Mouse (Mus musculus) left cerebral cortex, postnatal 25 days (tissue): ENCODE results near the gene C1qtnf12. TPM values are rescaled to one million over a fixed set of nuclear protein-coding genes. Genes with fewer than 3 reads are reported as not detected.

ENCODE experiments used
- DNase-seq, 2 experiments: peaks; one replicate each; pipeline ENCODE4 v3.0.0; 2022; ENCODE audit warnings: low spot score in 2 of 2, mixed read lengths in 1 of 2
- intact Hi-C: fragments of 180-260 bp; cut with DNase I; formaldehyde crosslinking; loops from one replicate; pipeline ENCODE4 v1.15.1; 2025
- total RNA-seq, 2 experiments: library from RNA; stranded (reverse); gene quantifications; 2 replicates each; pipeline ENCODE4 v1.2.3; 2021

C1qtnf12 gene
- total RNA-seq = 10 to 100 TPM; 12.8 to 21.8 TPM

DNA sequence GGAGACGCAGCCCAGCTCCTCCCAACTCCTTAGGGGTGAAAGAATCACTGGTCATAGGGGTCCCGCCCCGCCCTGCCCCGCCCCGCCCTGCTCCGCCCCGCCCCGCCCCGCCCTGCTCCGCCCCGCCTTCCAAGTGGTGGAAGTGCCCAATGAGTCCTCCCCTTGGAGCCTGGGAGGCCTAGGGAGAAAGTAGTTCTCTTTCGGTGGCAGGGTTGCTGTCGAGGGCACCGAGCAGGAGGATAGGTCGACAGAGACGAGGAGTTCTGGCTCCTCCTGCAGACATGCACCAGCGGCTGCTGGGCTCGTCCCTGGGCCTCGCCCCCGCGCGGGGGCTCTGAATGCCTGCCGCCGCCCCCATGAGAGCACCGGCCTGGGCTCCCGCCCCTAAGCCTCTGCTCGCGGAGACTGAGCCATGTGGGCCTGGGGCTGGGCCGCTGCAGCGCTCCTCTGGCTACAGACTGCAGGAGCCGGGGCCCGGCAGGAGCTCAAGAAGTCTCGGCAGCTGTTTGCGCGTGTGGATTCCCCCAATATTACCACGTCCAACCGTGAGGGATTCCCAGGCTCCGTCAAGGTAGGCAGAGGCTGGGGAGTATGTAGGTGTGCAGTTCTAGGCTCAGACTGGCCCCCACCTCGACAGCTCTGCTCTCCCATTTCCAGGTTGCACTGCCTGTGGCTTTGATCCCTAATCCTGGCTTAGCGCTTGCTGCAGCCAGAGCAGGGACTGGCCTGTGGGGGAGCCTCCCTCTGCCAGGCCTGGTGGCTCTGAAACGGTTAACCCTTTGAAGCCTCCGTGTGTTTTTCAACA lies at the start of gene C1qtnf12:
C1qtnf12 (plus strand) TSS at position 152 of the 805 bp plus-strand sequence.
- peak; percentile 19 to 32 for DNase-seq
- intact Hi-C loops = no loop called here

DNA sequence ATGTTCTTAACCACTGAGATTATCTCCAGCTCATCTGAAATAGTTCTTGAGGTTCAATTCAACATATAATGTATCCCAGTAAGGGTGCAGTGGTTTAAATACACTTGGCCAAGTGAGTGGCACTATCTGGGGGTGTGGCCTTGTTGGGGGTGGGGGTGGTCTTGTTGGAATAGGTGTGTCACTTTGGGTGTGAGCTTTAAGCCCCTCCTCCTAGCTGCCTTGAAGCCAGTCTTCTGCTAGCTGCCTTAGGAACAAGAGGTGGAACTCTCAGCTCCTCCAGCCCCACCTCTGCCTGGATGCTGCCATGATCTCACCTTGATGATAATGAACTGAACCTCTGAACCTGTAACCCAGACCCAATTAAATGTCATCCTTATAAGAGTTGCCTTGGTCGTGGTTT lies 30.1 kb upstream of the C1qtnf12 start:
- intact Hi-C loops = no loop called here
- DNase-seq = no peak

GRCm38 (mm10) chr4:155943049-155943452 lies 19.1 kb upstream of the C1qtnf12 start:
- DNase-seq = peak; percentile 50 to 67
- intact Hi-C loops = loop anchor here (1.0 to 2.0 kb wide), 2 partner anchors 49 to 50 kb away; partner anchors contain the start of genes B3galt6 and Sdf4

GRCm38 (mm10) chr4:155943534-155944249 lies 18.4 kb upstream of the C1qtnf12 start, which contains the start of gene Ube2j2:
TSS of gene Ube2j2 (plus strand) at chr4:155943831.
- peak; percentile 96 to 98 for DNase-seq
- intact Hi-C loops = loop anchor here (1.0 to 2.0 kb wide), 2 partner anchors 49 kb away; partner anchors contain the start of genes B3galt6 and Sdf4

- intact Hi-C loops = no loop called here
- no peak for DNase-seq
Observed at GRCm38 (mm10) chr4:155944271-155944670, 17.8 kb upstream of the C1qtnf12 start.

GRCm38 (mm10) chr4:155947094-155947493 lies 15.0 kb upstream of the C1qtnf12 start:
- no peak for DNase-seq
- intact Hi-C loops = no loop called here

- intact Hi-C loops = no loop called here
- no peak for DNase-seq
Observed at GRCm38 (mm10) chr4:155955491-155955890, 6.6 kb upstream of the C1qtnf12 start.

GRCm38 (mm10) chr4:155959275-155959674 lies 2.8 kb upstream of the C1qtnf12 start:
- peak; percentile 74 to 75 for DNase-seq
- intact Hi-C loops = no loop called here

GRCm38 (mm10) chr4:155963106-155963505 lies 988 bp downstream of the C1qtnf12 start:
- intact Hi-C loops = no loop called here
- no peak for DNase-seq

DNA sequence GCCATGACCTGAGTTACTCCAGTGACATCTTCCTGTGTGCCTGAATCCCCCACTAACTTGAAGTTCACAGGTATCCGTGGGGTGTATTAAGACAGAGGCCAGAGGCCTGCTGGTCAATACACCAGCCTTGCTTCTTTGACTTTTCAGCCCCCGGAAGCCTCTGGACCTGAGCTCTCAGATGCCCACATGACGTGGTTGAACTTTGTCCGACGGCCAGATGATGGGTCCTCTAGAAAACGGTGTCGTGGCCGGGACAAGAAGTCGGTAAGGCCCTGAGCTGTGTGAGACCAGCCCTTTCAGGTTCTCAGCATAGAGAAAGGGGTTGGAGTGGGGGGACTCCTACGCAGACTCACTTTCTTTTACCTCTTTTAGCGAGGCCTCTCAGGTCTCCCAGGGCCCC lies 2.3 kb downstream of the C1qtnf12 start:
- DNase-seq = no peak
- intact Hi-C loops = no loop called here

- intact Hi-C loops = no loop called here
- no peak for DNase-seq
Observed at GRCm38 (mm10) chr4:155969043-155969653, 7.0 kb downstream of the C1qtnf12 start.

DNA sequence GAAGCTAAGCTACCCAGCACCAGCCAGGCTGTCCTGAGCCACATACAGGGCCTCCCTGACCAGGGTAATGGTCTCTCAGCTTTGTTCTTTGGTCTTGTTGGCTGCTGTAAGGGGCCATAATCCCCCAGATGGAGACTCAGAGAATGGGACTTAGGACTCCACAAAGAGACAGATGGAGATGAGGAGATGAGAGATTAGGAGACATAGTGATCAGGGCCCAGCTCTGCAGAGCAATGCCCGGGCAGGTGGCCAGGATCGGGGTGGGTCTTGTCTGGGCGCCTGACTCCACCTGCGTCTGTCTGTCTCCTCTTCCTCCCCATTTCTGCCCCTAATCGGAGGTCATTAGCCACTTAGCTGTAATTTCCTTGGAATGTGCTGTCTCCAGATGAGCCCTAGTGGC lies 8.2 kb downstream of the C1qtnf12 start:
- intact Hi-C loops = no loop called here
- no peak for DNase-seq

DNA sequence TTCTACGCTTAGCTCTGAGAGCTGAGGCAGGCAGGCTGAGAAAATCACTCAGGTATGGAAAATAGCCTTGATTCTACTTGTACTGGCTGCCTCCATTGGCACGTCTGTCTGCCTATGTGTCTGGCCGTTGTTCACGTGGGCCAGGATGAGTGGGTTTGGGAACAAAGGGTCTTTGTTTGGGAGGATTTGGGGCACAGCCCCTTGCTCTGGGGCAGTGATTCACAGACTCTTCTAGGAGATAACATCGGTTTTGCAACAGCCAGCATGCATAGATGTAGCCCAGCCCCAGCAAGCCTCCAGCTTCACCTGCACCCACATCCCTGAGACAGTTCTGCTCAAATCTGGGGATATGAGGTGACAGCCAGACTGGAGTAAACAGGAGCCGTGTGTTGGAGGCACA lies 10.5 kb downstream of the C1qtnf12 start:
- intact Hi-C loops = no loop called here
- no peak for DNase-seq

GRCm38 (mm10) chr4:155973239-155973638 lies 11.1 kb downstream of the C1qtnf12 start:
- intact Hi-C loops = no loop called here
- DNase-seq = no peak

- intact Hi-C loops = no loop called here
- no peak for DNase-seq
Observed at GRCm38 (mm10) chr4:155981436-155982082, 19.4 kb downstream of the C1qtnf12 start.

GRCm38 (mm10) chr4:155983788-155984187 lies 21.7 kb downstream of the C1qtnf12 start:
- intact Hi-C loops = no loop called here
- DNase-seq = no peak

DNA sequence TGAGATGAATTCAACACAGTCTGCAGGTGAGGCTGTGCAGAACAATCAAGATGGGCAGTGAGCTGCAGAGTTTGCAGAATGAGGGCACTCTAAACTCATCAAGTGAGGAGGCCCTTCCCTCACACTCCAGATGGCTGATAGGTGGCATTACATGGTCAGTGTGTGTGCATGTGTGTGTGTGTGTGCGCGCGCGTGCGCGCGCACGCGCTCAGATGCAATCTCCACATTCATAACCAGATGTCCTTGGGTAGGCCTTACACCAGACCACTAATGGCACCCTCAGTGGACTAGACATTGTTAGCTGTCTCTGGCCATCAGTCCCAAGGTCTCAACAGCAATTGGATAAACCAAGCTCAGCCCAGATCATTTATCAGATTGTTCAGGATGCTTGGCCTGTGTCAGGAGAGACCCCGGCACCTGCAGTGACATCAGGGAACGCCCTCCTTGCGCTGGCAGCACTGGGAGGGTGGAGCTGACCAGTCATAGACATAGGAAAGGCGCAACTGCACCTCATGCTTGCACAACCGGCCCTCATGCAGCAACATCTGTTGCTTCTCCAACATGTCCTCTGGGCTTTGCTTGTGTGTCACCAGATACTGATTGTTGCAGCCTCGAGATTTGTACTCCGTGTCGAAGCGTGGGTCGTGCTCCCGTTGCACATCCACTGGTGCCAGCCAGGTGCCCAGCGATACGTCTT lies 29.2 kb downstream of the C1qtnf12 start:
- no peak for DNase-seq
- intact Hi-C loops = no loop called here

DNA sequence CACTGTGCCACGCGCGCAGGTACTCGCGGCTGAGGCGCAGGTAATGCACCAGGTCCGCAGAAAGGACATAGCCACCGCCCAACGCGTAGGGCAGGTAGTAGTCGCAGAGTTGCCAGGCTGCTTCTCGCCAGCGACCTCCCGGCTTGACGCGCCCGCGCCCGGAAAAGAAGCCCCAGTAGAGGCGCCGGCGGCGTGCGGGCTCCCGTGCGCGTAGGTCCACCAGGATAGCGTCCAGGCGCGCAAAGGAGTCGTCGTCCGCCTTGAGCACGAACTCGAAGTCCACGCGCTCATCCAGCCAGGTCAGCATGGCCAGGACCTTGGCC lies 29.8 kb downstream of the C1qtnf12 start:
- DNase-seq = no peak
- intact Hi-C loops = loop anchor here (2.0 kb wide), 2 partner anchors 39 to 49 kb away; partner anchors contain the start of gene Ube2j2

GRCm38 (mm10) chr4:155992241-155992905 lies 30.3 kb downstream of the C1qtnf12 start, which contains the start of the genes B3galt6 and Sdf4:
TSS of gene B3galt6 (minus strand) at chr4:155992649.
TSS of gene Sdf4 (plus strand) at chr4:155992872.
- intact Hi-C loops = loop anchor here (2.0 kb wide), 2 partner anchors 38 to 50 kb away; partner anchors contain the start of gene Ube2j2
- peak; percentile 88 to 92 for DNase-seq
